Comparison of ENCODE assay signal across 9 mouse cellular contexts in the genomic region with DNA sequence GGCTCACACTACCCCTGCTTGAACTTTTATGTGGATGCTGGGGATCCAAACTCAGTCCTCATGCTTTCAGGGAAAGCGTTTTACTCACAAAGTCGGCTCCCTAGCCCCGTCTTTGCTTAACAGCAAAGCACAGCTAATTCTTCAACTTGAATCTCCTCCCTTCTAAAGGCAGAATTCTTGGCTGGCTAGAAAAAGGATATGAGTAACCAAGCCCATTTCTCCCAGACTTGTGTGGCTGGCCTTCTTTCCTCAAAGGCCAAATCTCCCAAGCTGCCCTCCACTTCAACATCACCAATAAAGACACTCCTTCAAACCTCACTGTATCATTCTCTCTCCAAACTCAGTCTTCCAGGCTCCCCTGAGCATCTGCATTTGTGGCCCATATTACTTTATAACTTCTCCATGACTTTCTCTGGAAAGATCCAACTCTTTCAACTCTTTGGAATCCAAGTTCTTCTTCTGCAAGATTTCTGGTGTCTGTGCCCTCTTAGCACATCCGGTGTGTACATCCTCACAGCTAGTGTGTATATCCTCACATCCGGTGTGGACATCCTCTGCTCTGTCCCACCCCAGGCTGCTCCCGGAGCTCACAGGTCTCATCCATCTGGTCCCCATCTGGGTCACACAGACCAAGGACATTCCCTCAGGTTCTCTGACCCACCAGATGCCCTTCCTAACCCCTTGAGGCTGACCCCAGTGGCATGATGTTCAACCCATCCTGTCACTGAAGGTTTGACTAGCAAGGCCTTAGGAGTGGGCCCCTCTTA. TPM values are rescaled to one million over a fixed set of nuclear protein-coding genes. Genes with fewer than 3 reads are reported as not detected.
DNase-seq lines count a peak whose midpoint lies in the region; ATAC-seq and TF ChIP-seq lines count a peak whose summit lies in the region.
"Had no signal": no experiment of that assay in that cellular context is flagged by ENCODE, and none has a peak within 500 bp of the region (broad histone marks: within the 10 kb centered on the region; RNA-seq: fewer than 3 reads in every experiment).

No protein-coding gene starts in this region.

- H3K4me2 ChIP-seq in hindbrain, postnatal 0 days (ENCODE audit: low read depth, low read length), result no peak overlapping the region
- H3K4me2 ChIP-seq in hindbrain, embryonic 14.5 days (replicated peaks), result no peak overlapping the region
- no peak overlapping the region for H3K4me2 ChIP-seq in forebrain, embryonic 13.5 days
- no peak overlapping the region for H3K4me2 ChIP-seq in midbrain, embryonic 14.5 days (ENCODE audit: low read length)

- WGBS in hindbrain, postnatal 0 days, result 80% methylated on average over 6 of the region's 6 CpGs
- WGBS in hindbrain, embryonic 14.5 days, result 82% methylated on average over 6 of the region's 6 CpGs
- WGBS in forebrain, embryonic 13.5 days, result 94% methylated on average over 6 of the region's 6 CpGs
- 89% methylated on average over 6 of the region's 6 CpGs for WGBS in midbrain, embryonic 14.5 days

- DNase-seq in hindbrain, postnatal 0 days (ENCODE audit: low spot score), result no peak
- DNase-seq in hindbrain, embryonic 14.5 days (ENCODE audit: low spot score), result no peak
- DNase-seq in midbrain, embryonic 14.5 days, result no peak
- DNase-seq in adrenal gland, adult 2 months, result no peak
- no peak for DNase-seq in gastrocnemius, postnatal 4 days (ENCODE audit: low spot score in 2 of 2)
- DNase-seq: cerebellum, postnatal 14 days had no signal

- no peaks in the 10 kb centered on the region for H3K36me3 ChIP-seq in hindbrain, postnatal 0 days (ENCODE audit: insufficient read depth, low read length)
- H3K36me3 ChIP-seq in hindbrain, embryonic 14.5 days (replicated peaks; ENCODE audit: control insufficient read depth, insufficient read depth), result no peaks in the 10 kb centered on the region
- no peaks in the 10 kb centered on the region for H3K36me3 ChIP-seq in forebrain, embryonic 13.5 days (ENCODE audit: poor library complexity, severe bottlenecking)
- no peaks in the 10 kb centered on the region for H3K36me3 ChIP-seq in midbrain, embryonic 14.5 days (ENCODE audit: control insufficient read depth, insufficient read depth, low read length)

- no peak for TF ChIP-seq CTCF in hindbrain, postnatal 0 days (IDR thresholded peaks at IDR 0.05; ENCODE audit: low read depth)

- no peak overlapping the region for H3K4me3 ChIP-seq in hindbrain, postnatal 0 days (ENCODE audit: low read length)
- no peak overlapping the region for H3K4me3 ChIP-seq in hindbrain, embryonic 14.5 days (replicated peaks; ENCODE audit: low read length)
- no peak overlapping the region for H3K4me3 ChIP-seq in brown adipose tissue, adult 24 weeks (ENCODE audit: insufficient read depth, low read depth, low read length)
- no peak overlapping the region for H3K4me3 ChIP-seq in forebrain, embryonic 13.5 days
- H3K4me3 ChIP-seq in midbrain, embryonic 14.5 days (replicated peaks; ENCODE audit: low read depth, low read length), result no peak overlapping the region

- H3K4me1 ChIP-seq in hindbrain, postnatal 0 days (ENCODE audit: insufficient read depth, low read length), result peaks cover 8% of the 10 kb centered on the region; the same call in 1 of the 2 replicates
- peaks cover 28% of the 10 kb centered on the region for H3K4me1 ChIP-seq in hindbrain, embryonic 14.5 days (replicated peaks; ENCODE audit: control insufficient read depth, insufficient read depth, low read length)
- H3K4me1 ChIP-seq in brown adipose tissue, adult 24 weeks (ENCODE audit: control insufficient read depth, insufficient read depth, insufficient read length, low read length), result peaks cover 21% of the 10 kb centered on the region
- H3K4me1 ChIP-seq in forebrain, embryonic 13.5 days, result peaks cover 36% of the 10 kb centered on the region
- peaks cover 23% of the 10 kb centered on the region for H3K4me1 ChIP-seq in midbrain, embryonic 14.5 days (ENCODE audit: control insufficient read depth, insufficient read depth, low read length)

- H3K9me3 ChIP-seq in hindbrain, postnatal 0 days (ENCODE audit: low read length), result no peaks in the 10 kb centered on the region
- H3K9me3 ChIP-seq in hindbrain, embryonic 14.5 days (ENCODE audit: control insufficient read depth, low read length), result no peaks in the 10 kb centered on the region
- no peaks in the 10 kb centered on the region for H3K9me3 ChIP-seq in forebrain, embryonic 13.5 days (replicated peaks)
- H3K9me3 ChIP-seq in midbrain, embryonic 14.5 days (ENCODE audit: control insufficient read depth, low read length), result no peaks in the 10 kb centered on the region

- H3K9ac ChIP-seq in hindbrain, postnatal 0 days (replicated peaks; ENCODE audit: low read length), result no peak overlapping the region
- no peak overlapping the region for H3K9ac ChIP-seq in hindbrain, embryonic 14.5 days
- H3K9ac ChIP-seq in forebrain, embryonic 13.5 days, result peak overlapping the region; percentile 41; the same call in 1 of the 2 replicates
- H3K9ac ChIP-seq in midbrain, embryonic 14.5 days (replicated peaks; ENCODE audit: low read length), result no peak overlapping the region

- peak overlapping the region; percentile 11; the same call in 1 of the 2 replicates for H3K27ac ChIP-seq in hindbrain, postnatal 0 days
- no peak overlapping the region for H3K27ac ChIP-seq in hindbrain, embryonic 14.5 days
- peak overlapping the region; percentile 85 for H3K27ac ChIP-seq in brown adipose tissue, adult 24 weeks (replicated peaks; ENCODE audit: low read depth, low read length)
- H3K27ac ChIP-seq in forebrain, embryonic 13.5 days, result peak overlapping the region; percentile 73
- peak overlapping the region; percentile 22; the same call in 1 of the 2 replicates for H3K27ac ChIP-seq in midbrain, embryonic 14.5 days (replicated peaks; ENCODE audit: low read depth, low read length)

- ATAC-seq in hindbrain, postnatal 0 days, result no peak
- ATAC-seq in hindbrain, embryonic 14.5 days (ENCODE audit: low FRiP score), result no peak
- ATAC-seq in forebrain, embryonic 13.5 days, result no peak
- no peak for ATAC-seq in midbrain, embryonic 14.5 days (ENCODE audit: low FRiP score, low TSS enrichment)
- ATAC-seq in CD4-positive, CD25-positive, alpha-beta regulatory T cell, adult 4 months, result no peak

- H3K27me3 ChIP-seq in hindbrain, postnatal 0 days (ENCODE audit: insufficient read depth, low read length), result no peaks in the 10 kb centered on the region
- no peaks in the 10 kb centered on the region for H3K27me3 ChIP-seq in hindbrain, embryonic 14.5 days (ENCODE audit: control insufficient read depth, insufficient read depth, low read length)
- no peaks in the 10 kb centered on the region for H3K27me3 ChIP-seq in forebrain, embryonic 13.5 days
- H3K27me3 ChIP-seq in midbrain, embryonic 14.5 days (ENCODE audit: control insufficient read depth, insufficient read depth, low read length), result no peaks in the 10 kb centered on the region

RNA-seq across cellular contexts. Expression of a gene that starts 18.3 kb away (rescaled TPM):
- total RNA-seq in hindbrain, postnatal 0 days (2014; rRNA removed), result 393 and 416 TPM in 2 replicates
- 340 and 356 TPM in 2 replicates for polyA plus RNA-seq in hindbrain, postnatal 0 days (2015; fragmentation: Nextera tagmentation; extraction: Ambion mirVana)
- polyA plus RNA-seq in hindbrain, embryonic 14.5 days (2014; fragmentation: Nextera tagmentation; extraction: Ambion mirVana), result 478 and 513 TPM in 2 replicates
- 162 and 164 TPM in 2 replicates for polyA plus RNA-seq in brown adipose tissue, adult 24 weeks (2012; ENCODE audit: insufficient read depth, insufficient read length, missing spikeins)
- polyA plus RNA-seq in forebrain, embryonic 13.5 days (2015; fragmentation: Nextera tagmentation; extraction: Ambion mirVana), result 552 and 600 TPM in 2 replicates
- 351 and 564 TPM in 2 replicates for polyA plus RNA-seq in midbrain, embryonic 14.5 days (2014; fragmentation: Nextera tagmentation; extraction: Ambion mirVana)
- total RNA-seq in adrenal gland, adult 2 months (2021), result 100 to 1,000 TPM; 393 to 436 TPM
- 139 and 169 TPM in 2 replicates for polyA plus RNA-seq in adrenal gland, adult 2 months (2012; rRNA removed)
- polyA plus RNA-seq in CD4-positive, CD25-positive, alpha-beta regulatory T cell, adult 4 months (2017; shearing (Covaris generic)), result 1 to 10 TPM; 4.5 to 4.7 TPM
- total RNA-seq in gastrocnemius, postnatal 4 days (2021), result 100 to 1,000 TPM; 884 to 908 TPM

Comparison
In these comparisons a context has a peak if more than half of its experiments do, and no peak if none do; other contexts are left out.
1. RNA of a gene that starts 18.3 kb away (polyA plus RNA-seq): 351 to 564 TPM in midbrain, embryonic 14.5 days, 552 to 600 TPM in forebrain, embryonic 13.5 days, 478 to 513 TPM in hindbrain, embryonic 14.5 days, 340 to 356 TPM in hindbrain, postnatal 0 days, 139 to 169 TPM in adrenal gland, adult 2 months and 162 to 164 TPM in brown adipose tissue, adult 24 weeks; 4.5 to 4.7 TPM in CD4-positive, CD25-positive, alpha-beta regulatory T cell, adult 4 months; every median in the first group is over 10 times any median in the second.